Mouse (Mus musculus): ENCODE data around the gene Rgs17.

GRCm38 (mm10) chr10:5815968-5816367 lies 106.2 kb downstream of the Rgs17 start:
- no peak for TF ChIP-seq CTCF (IDR thresholded peaks at IDR 0.05; ENCODE audit: borderline replicate concordance, control insufficient read depth, extremely low read depth, insufficient read depth, low read length, poor library complexity)
- no peak for TF ChIP-seq POLR2A (IDR thresholded peaks at IDR 0.05; ENCODE audit: control insufficient read depth, extremely low read depth, insufficient read depth, low read length, poor library complexity)
